Mouse (Mus musculus) monocyte, adult 2 months (primary cell): ENCODE measurements at regions not wholly inside any gene's neighbourhood (a gene's known extent, or its start where the extent isn't known, plus 50 kb on each side); places are given as distances from the start of the nearest gene placed in this dataset.

Experiments used
- DNase-seq, 2 experiments: peaks; one replicate each; pipeline ENCODE4 v3.0.0; 2022; ENCODE audit warnings: low spot score in 2 of 2, low read depth in 1 of 2

DNA sequence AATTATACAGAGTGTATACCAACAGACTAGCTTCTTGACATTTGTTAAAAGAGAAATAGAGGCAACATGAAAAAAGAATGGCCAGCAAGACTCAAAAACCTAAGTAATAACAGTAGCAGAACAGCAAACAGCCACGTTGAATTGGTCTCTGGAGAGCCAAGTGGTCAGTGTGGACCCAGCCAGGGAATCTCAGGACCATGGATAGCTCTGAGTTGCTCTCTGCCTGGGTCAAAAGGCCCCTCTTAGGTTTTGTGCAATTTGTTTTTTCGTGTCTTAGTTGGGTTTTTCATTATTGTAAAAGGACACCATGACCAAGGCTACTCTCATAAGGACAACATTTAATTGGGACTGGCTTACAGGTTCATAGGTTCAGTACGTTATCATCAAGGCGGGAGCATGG lies 60.8 kb upstream of the Lclat1 start:
- no peak for DNase-seq

DNA sequence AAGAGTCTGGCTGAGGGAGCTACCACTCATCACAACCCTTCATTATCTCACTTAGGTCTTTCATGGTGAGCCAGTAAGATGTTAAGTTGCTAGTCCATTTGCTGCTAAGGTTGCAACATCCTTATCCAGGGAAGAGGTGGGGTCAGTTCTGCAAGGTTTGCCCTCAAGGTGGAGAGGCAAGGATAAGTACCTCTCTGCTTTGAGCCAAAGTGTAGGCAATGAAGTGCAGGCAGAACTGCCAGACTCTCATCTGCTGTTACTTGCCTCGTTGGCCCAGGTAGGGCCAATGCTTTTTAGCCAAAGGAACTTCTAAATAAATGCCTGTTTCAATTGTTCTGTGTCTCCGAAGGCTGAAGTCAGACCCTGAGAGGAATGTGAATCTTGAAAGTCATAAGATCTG lies 59.6 kb upstream of the Lclat1 start:
- DNase-seq, result no peak

DNA sequence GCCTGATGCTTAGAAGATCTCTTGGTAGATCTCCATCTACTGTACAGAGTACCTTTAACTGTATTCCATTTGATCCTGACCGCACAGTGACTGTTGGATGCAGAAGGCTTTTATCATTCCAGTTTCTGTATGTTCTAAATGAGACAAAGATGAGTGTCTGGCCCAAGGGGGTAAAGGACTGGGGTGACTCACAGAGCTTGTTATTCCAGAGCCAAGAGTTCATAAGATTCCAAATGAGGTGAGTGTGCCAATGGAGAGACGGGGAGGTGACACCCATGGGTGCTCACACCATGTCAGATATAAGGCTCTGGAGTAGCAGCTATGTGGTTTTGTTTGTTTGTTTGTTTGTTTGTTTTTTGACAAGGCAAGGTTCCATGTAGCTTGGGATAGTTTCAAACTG lies 54.8 kb upstream of the Lclat1 start:
- no peak for DNase-seq

DNA sequence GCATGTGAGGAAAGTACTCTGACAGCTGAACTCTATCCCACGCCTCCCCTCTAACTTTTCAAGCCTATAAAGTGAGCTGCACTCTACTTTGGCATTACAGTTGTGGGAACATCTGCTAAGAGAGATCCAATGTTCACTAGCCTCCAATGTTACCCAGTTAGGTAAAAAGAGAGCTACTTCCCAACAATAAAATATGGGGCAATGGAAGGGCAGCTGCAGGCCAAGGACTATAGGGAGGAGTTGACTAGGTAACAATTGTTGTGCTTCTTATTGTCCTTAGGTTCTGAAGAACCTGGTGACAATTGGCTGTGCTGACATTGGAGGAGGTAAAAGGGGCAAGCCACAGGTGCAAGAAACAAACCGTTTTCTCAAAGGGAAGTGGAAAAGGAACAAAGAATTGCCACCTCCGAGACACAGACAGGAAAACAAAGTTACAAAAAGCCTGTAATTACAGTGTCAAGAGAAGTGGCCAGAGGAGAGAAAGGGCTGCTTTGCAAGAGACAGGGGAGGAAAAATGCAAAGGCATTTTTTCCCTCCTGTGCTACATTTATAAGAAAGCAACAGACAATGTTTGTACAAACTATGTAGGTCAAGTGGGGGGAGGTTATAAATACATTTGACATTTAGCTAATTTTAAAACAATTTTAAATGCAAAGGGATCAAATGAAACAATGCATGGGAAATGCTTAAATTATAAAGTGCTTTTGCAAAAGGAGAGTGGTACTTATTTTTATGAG lies 54.1 kb upstream of the Lclat1 start:
- DNase-seq, result no peak

DNA sequence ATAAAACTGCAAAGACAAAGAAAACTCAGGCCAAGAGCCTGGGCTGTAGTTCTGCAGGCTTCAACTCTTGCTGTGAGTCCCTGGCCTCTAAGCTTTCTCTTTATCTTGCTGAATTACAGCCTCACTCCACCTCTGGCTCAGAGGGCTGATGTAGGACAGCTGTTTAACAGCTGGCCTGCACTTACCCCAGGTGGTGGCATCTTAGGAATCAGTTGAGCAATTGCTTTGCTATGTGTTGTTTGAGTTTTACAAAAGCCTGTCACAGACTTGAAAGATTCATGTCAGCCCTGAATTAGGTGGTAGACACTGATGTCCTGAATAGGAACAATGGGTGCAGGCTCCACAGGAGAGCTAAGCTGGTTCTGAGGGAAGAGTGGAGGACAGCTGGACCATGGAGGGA lies 53.6 kb upstream of the Lclat1 start:
- DNase-seq, result no peak

DNA sequence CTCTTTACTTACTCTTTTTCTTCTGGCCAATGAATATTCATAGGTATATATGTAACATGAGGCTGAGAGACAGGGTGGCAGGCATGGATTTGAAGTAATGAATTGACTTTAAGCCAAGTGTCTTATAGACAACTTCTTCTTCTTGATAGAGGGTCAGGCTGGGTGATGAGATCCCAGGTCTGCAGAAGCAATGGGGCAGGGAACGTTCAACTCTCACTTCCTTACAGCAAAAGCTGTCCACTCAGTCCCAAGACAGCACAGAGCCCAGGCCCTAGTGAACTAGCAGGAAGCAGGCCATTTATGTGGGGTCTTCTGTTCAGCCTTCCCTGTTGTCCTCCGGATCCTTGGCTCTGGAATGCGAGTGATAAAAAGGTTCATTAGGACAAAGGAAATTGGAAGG lies 52.6 kb upstream of the Lclat1 start:
- DNase-seq, result no peak

DNA sequence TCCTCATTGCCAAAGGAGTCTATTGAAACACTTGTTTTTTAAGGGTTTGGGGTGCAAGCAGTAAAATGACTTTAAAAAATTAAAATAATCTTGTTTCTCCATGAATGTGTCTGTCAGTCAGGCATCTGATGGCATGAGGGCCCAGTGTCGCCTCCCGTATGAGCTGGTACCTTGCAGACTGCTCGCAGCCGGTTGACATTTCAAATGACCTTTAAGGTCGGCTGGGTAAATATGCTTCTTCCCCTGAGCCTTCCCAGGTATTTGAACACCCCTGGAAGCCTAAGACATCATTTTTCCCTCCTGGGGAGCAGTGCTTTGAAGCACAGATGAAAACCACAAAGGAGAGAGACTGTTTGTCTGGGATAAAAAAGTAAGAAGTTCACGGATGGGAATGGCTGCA lies 52.2 kb upstream of the Lclat1 start:
- DNase-seq, result no peak

DNA sequence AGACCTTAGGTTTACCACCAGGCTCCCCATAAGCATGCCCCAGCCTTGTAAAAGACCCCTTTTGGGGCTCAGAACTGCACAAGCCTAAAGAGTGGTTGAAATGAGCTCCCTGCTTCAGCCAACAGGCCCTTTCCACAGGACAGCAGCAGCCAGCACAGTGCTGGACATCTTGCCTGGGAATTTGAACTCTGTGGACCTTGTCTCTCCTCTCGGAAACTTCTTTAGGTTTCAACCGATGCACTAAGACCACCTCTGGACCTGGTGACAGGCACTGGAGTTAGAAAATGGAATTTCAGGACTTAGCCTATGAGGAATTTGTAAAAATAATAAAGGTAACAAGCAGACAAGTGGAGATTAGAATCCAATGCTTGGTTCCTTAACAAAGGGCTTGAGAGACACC lies 51.2 kb upstream of the Lclat1 start:
- DNase-seq, result no peak
